Mouse (Mus musculus) olfactory bulb, adult 2 months (tissue): Measurements from ENCODE around the gene Ces2a.

Experiments used
- CTCF ChIP-seq: fragments of 200-500 bp; IDR thresholded peaks from 2 replicates; pipeline ENCODE4 v1.5.1; 2012; ENCODE audit warnings: low read depth, mild to moderate bottlenecking, low read length, moderate library complexity; ENCODE audit not compliant: insufficient read depth
- POLR2A ChIP-seq: fragments of 200-500 bp; IDR thresholded peaks from 2 replicates; pipeline ENCODE4 v1.6.1; 2012; ENCODE audit warnings: mild to moderate bottlenecking, low read depth, low read length, moderate library complexity; ENCODE audit not compliant: insufficient read depth

- TF ChIP-seq CTCF (no peak), POLR2A (no peak)
These were observed 45.4 kb upstream of the Ces2a start for GRCm38 (mm10) chr8:104688433-104688832.
